Mouse (Mus musculus): ENCODE results near the gene Znrf1. TPM values are rescaled to one million over a fixed set of nuclear protein-coding genes. Genes with fewer than 3 reads are reported as not detected.

Gene Znrf1
- polyA plus RNA-seq, 1 experiment from 2014 or later, result 33.8 TPM

DNA sequence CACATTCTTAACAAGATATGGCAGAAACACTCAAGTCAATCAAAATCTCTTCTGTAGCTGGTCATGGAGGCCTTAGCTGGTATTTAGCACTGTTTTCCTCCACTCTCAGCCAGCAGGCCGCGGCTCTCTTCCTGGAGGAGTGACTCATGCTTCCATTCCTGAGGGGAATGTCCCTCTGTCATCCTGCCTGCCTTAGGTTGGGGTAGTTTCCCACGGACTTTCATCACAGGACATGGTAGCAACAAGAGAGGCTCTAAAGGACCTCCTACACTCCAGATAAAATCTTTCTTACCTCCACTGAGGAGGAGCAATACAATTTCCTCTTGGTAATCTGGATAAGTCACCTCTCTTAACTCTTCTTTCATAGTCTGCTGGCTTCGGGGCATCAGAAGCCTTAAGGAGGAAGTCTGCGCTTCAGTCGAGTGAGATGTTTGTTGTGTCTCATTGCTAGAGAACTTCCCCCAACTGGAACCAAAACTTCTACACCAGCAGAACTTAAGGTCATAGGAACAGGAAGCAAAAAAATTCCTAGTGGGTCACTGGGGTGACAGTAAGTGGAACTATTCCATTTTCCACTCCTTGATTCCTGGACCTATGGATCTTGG lies 123.0 kb downstream of the Znrf1 start:
- Histone ChIP-seq H3K4me1 (ENCODE audit: control insufficient read depth in 2 of 2, insufficient read depth in 2 of 2, low read length in 2 of 2) (peaks cover 2 to 9% of the 10 kb centered on the region in 2 experiments; a peak in 3 of 4 replicates), H3K9me3 (ENCODE audit: control insufficient read depth, low read length) (no peaks in the 10 kb centered on the region), H3K27me3 (ENCODE audit: control insufficient read depth, insufficient read depth, low read length) (no peaks in the 10 kb centered on the region), H3K27ac (replicated peaks in 1 of 2; ENCODE audit: control insufficient read depth in 1 of 2, insufficient read depth in 1 of 2, low read depth in 2 of 2, low read length in 2 of 2) (peak overlapping the region; percentile 45 to 65; a peak in 3 of 4 replicates), H3K36me3 (ENCODE audit: control insufficient read depth, insufficient read depth, low read length) (peaks cover 21% of the 10 kb centered on the region), H3K4me2 (ENCODE audit: low read length) (no peak overlapping the region), H3K4me3 (ENCODE audit: control insufficient read depth in 1 of 2, insufficient read depth in 1 of 2, low read depth in 1 of 2, low read length in 2 of 2) (no peak overlapping the region), H3K9ac (ENCODE audit: low read length) (peak overlapping the region; percentile 21; the same call in 1 of the 2 replicates)
- WGBS, result 43% methylated on average over 6 of the region's 6 CpGs
- peak; percentile 48 for ATAC-seq (ENCODE audit: insufficient number of reproducible peaks, insufficient read depth, low FRiP score, low read depth)

GRCm38 (mm10) chr8:111662473-111662872 lies 126.6 kb downstream of the Znrf1 start:
- no peak for ATAC-seq (ENCODE audit: insufficient number of reproducible peaks, insufficient read depth, low FRiP score, low read depth)
- Histone ChIP-seq H3K4me1 (ENCODE audit: control insufficient read depth in 2 of 2, insufficient read depth in 2 of 2, low read length in 2 of 2) (peaks cover 2 to 9% of the 10 kb centered on the region in 2 experiments; a peak in 3 of 4 replicates), H3K9me3 (ENCODE audit: control insufficient read depth, low read length) (no peaks in the 10 kb centered on the region), H3K27me3 (ENCODE audit: control insufficient read depth, insufficient read depth, low read length) (no peaks in the 10 kb centered on the region), H3K36me3 (ENCODE audit: control insufficient read depth, insufficient read depth, low read length) (peaks cover 27% of the 10 kb centered on the region), H3K4me2 (ENCODE audit: low read length) (no peak overlapping the region), H3K4me3 (ENCODE audit: control insufficient read depth in 1 of 2, insufficient read depth in 1 of 2, low read depth in 1 of 2, low read length in 2 of 2) (no peak overlapping the region), H3K27ac (replicated peaks in 1 of 2; ENCODE audit: control insufficient read depth in 1 of 2, insufficient read depth in 1 of 2, low read depth in 2 of 2, low read length in 2 of 2) (no peak overlapping the region), H3K9ac (ENCODE audit: low read length) (no peak overlapping the region)
- 87% methylated on average over 3 of the region's 3 CpGs for WGBS

DNA sequence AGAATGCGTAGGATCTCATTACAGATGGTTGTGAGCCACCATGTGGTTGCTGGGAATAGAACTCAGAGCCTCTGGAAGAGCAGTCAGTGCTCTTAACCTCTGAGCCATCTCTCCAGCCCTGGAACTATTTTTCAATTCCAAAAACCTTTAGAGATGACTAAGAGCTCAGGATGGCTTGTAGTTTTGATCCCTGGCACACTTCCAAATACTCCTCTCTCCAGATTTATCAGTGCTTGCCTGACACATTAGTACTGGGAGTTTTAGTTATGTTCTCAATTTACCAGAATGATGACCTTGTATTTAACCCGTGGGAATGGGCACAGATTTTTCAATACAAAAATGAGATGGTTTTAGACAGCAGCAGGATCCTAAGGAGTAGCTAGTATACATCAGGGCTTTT lies 130.9 kb downstream of the Znrf1 start:
- H3K36me3 ChIP-seq (ENCODE audit: control insufficient read depth, insufficient read depth, low read length), result peaks cover 43% of the 10 kb centered on the region
- 78% methylated on average over 2 of the region's 2 CpGs for WGBS
- H3K4me1 ChIP-seq (ENCODE audit: control insufficient read depth in 2 of 2, insufficient read depth in 2 of 2, low read length in 2 of 2), result no peaks in the 10 kb centered on the region
- no peak overlapping the region for H3K4me3 ChIP-seq (ENCODE audit: control insufficient read depth in 1 of 2, insufficient read depth in 1 of 2, low read depth in 1 of 2, low read length in 2 of 2)
- H3K27ac ChIP-seq (replicated peaks in 1 of 2; ENCODE audit: control insufficient read depth in 1 of 2, insufficient read depth in 1 of 2, low read depth in 2 of 2, low read length in 2 of 2), result no peak overlapping the region
- H3K4me2 ChIP-seq (ENCODE audit: low read length), result no peak overlapping the region
- ATAC-seq (ENCODE audit: insufficient number of reproducible peaks, insufficient read depth, low FRiP score, low read depth), result no peak
- peaks cover 6% of the 10 kb centered on the region; the same call in 1 of the 2 replicates for H3K9me3 ChIP-seq (ENCODE audit: control insufficient read depth, low read length)
- H3K9ac ChIP-seq (ENCODE audit: low read length), result no peak overlapping the region
- no peaks in the 10 kb centered on the region for H3K27me3 ChIP-seq (ENCODE audit: control insufficient read depth, insufficient read depth, low read length)

Other genes starting within 250 kb of the Znrf1 start
- gene Rfwd3, start 235.9 kb upstream of the Znrf1 start, polyA plus RNA-seq (2014; fragmentation: Nextera tagmentation; extraction: Ambion mirVana), result 34.5 and 36.6 TPM in 2 replicates
- 2.5 and 2.9 TPM in 2 replicates for gene Mlkl, start 197.9 kb upstream of the Znrf1 start, polyA plus RNA-seq (2014; fragmentation: Nextera tagmentation; extraction: Ambion mirVana)
- gene Fa2h, start 142.3 kb upstream of the Znrf1 start, polyA plus RNA-seq (2014; fragmentation: Nextera tagmentation; extraction: Ambion mirVana), result not detected in 2 replicates
- 3.0 and 3.4 TPM in 2 replicates for gene Wdr59, start 14.0 kb upstream of the Znrf1 start, polyA plus RNA-seq (2014; fragmentation: Nextera tagmentation; extraction: Ambion mirVana)
- gene Ldhd, start 94.3 kb downstream of the Znrf1 start, polyA plus RNA-seq (2014; fragmentation: Nextera tagmentation; extraction: Ambion mirVana), result 0.74 and 0.85 TPM in 2 replicates
- gene Zfp1, start 107.3 kb downstream of the Znrf1 start, polyA plus RNA-seq (2014; fragmentation: Nextera tagmentation; extraction: Ambion mirVana), result 14.6 and 17.5 TPM in 2 replicates
- gene Ctrb1, start 154.9 kb downstream of the Znrf1 start, polyA plus RNA-seq (2014; fragmentation: Nextera tagmentation; extraction: Ambion mirVana), result not detected in 2 replicates
- gene Bcar1, start 207.7 kb downstream of the Znrf1 start, polyA plus RNA-seq (2014; fragmentation: Nextera tagmentation; extraction: Ambion mirVana), result 49.5 and 50.8 TPM in 2 replicates